Mouse (Mus musculus): ENCODE data around the gene Chd4.
A peak's percentile ranks its signal among the peaks of the same experiment; 100 is the strongest.

The Chd4 gene

DNA sequence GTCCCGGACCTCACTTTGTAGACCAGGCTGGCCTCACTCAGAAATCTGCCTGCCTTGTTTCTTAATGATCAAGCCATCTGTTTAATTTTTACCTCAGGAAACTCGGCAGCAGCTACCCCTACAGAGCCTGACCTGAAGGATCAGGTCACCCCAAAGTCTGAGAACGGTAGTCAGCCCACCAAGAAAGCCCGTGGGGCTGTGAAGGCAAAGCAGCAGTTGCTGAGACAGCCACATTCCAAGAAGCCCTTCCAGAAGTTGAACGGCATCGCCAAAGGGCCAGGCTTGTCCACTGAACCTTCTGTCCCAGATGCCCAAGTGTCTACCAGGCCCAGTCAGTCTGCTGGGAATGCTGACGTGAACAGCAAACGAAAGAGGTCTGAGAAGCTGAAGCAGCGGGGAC is 48.1 kb downstream of the Chd4 start:
- no peak for DNase-seq

DNA sequence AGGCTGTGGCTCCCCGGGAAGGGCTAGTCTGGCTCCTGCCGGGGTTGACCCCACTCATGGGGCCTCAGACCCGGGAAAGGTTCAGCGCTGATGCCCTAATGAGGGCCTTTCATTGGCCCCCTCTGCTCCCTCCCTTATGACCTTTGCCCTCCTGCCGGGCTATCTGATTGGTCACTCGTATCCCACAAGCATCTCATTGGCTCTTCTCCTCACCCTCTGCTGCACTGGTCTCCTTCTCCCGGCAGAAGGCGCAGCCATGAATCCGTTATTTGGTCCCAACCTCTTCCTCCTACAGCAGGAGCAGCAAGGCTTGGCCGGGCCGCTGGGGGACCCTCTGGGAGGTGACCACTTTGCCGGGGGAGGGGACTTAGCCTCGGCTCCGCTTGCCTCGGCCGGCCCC is 49.2 kb downstream of the Chd4 start, which contains the start of gene Iffo1:
Gene Iffo1 (plus strand): TSS at position 241 of the 400 bp plus-strand sequence.
- DNase-seq = peak; percentile 91

DNA sequence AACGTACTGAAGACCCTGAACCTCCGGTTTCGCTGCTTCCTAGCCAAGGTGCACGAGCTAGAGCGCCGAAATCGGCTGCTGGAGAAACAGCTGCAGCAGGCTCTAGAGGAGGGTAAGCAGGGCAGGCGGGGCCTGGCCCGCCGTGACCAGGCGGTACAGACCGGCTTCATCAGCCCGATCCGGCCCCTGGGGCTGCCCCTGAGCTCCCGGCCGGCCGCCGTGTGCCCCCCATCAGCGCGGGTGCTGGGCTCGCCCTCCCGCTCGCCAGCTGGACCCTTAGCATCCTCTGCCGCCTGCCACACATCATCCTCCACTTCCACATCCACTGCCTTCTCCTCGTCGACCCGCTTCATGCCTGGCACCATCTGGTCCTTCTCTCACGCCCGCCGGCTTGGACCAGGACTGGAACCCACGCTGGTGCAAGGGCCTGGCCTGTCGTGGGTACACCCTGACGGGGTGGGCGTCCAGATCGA is 49.7 kb downstream of the Chd4 start:
- peak; percentile 49 to 53 for DNase-seq

DNA sequence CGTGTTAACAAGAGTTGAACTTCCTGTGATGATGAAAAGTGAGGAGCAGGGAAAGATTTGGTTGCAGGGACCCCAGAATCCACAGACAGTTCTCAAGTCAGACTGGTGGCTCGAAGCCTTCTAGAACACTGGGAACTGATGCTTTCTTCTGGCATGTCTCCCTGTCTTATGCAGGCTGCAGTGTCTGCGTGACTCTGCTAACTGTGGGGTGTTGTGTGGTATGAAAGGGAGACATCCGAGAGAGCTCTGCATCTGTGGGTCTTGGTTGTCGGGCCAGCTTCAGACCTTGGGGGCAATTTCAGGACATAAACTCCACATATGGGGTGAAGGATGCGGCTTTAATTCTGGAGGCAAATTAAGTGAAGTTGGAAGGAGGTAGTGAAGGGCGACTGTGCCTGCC is 50.4 kb downstream of the Chd4 start:
- peak in 1 of 2 experiments; percentile 20 for DNase-seq

DNA sequence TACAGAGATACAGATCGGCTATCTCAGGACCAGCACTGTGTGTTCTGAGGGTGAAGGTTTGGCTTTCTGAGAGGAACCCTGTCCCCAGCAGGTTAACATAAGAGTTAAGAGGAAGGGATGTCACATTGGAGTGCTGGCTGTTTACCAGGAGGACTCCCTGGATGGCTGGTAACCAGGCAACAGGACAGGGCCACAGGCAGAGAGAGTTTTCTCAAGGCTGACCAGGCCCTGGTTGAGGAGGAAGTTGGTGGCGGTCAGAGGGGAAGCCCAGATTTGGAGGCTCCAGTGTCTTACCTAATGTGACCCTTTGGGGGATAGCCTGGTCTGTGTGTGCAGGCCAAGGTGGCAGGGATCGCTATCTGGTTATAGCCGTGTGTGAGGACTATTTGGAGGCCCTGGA is 51.0 kb downstream of the Chd4 start:
- DNase-seq = peak; percentile 39 to 42

DNA sequence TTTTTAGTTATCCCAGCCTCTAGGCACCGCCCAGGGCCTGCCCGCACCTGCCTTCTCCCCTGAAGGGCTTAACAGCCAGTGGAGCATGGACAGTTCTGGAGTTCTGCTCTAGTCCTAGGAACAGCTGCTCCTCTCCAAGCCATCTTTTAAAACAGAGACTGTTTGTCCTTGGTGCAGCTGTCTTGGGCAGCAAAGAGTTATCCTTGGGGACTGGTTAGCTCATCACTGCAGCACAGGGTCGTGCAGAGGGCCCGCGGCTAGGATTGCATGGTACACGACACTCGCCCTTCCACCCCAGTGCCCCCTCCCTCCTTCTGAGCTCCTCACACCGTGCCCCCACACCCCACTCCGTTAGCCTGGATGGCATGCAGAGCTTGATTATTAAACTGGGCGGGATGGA is 51.5 kb downstream of the Chd4 start:
- peak in 1 of 2 experiments; percentile 24 for DNase-seq

DNA sequence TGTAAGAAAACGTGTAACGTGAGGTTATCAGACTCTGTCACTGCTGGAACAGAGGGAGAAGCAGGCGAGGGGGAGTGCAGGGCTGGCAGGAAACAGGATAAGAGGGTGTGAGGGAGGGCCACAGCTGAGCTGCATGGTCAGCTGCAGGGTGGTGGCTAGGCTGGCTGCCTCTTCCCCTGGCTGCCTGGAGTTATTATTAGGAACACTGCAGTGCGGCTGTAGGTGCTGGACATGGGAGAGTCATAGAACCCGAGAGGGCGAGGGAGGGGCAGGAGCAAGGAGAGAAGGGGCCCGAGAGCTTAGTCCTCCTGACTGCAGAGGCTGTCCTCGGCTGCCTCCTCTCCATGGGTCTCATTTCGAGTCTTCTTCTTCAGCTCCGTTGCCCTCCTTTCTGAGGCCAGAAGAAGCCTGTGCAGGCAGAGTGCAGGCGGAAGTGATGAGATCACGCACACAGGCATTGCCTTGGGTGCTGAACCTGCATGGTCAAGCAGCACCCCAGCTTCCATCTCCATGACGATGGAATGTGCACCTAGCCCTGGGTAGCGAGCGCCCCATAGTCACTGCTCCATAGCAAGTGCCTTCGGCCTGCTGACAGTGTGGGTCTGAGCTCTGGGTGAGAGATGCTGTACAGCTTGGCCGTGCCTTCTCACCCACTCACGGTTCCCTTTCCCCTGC is 52.6 kb downstream of the Chd4 start:
- peak; percentile 42 to 55 for DNase-seq

DNA sequence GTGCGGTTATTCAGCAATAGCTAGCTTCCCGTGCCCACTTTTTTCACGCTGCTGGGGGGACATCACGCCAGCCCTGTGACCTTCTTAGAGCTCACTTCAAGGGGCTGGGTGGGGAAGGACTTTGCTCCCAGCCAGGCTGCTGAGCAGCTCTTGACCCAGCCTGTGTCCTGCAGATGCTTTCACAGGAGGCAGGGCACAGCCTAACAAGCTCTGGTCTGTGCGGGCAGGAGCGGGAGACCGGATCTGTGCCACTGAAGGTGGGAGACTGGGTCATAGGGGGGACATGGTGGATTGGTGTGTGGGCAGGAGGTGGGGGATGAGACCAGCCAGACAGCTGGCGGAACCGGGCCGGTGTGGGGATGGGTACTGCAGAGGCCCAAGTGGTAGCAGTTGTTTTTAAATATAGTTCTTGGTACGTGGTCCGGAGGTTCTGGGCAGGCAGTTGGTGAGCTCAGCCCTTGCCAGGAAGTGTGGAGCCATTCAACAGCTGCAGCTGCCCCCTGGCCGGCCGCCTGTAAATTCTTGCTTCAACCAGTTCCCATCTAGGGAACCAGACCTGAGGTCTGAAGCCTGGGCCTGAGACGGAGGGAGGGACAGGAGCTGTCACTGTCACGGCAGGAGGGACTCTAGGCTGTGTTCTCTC is 53.3 kb downstream of the Chd4 start:
- DNase-seq = peak; percentile 36 to 37

DNA sequence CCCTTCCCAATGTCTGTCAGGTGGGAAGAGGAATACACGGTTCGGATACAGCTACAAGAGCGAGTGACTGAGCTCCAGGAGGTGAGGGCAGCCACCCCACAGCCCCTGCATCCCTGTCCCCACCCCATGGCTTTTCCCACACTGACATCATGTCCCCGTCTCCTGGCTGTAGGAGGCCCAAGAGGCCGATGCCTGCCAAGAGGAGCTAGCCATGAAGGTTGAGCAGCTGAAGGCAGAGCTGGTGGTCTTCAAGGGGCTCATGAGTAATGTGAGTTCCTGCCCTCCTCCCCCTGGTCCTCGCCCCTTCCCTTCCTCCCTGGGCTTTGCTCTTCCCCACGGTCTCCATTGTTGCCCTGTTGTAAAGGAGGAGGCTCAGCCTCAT is 53.8 kb downstream of the Chd4 start:
- no peak for DNase-seq

DNA sequence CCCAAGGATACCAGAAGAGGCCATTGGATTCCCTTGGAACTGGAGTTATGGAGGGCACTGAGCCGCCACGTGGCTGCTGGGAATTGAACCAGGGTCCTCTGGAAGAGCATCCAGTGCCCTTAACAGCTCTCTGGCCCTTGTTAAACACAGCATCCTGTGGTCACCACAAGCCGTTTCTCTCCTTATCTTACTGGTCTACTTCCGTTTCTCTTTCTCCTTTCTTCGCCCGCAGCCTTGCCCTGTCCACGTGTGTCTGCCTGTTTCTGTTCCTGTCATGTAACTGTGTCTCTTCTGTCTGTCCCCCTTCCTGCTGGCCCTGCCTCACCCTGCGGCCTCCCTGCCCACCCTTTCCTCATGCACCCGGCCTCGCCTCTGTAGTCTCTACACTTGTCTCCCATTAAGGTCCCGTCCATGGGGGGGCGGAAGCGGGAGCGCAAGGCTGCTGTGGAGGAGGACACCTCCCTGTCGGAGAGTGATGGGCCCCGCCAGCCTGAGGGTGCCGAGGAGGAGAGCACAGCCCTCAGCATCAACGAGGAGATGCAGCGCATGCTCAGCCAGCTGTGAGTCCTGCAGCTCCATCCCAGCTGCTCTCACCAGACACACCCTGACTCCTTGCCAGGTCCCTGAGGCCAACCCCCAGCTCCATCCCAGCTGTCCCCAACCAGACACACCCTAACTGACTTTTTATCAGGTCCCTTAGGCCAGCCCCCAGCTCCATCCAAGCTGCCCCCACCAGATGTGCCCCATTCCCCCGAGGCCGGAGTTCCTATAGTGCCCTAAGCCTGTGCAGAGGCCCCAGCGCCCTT is 56.6 kb downstream of the Chd4 start:
- no peak for DNase-seq

DNA sequence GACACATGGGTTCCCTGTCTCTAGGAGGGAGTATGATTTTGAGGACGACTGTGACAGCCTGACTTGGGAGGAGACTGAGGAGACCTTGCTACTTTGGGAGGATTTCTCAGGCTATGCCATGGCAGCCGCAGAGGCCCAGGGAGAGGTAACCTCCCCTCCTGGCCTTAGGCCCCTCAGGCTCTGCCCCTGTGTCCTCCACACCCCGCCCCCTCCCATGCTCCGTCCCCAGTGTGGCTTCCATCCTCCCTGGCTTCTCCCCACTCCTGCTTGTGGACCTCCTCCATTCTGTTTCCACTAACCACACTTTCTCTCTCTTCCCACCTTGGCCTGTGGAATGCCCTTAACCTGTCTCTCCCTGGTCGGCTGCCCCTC is 57.2 kb downstream of the Chd4 start:
- no peak for DNase-seq

DNA sequence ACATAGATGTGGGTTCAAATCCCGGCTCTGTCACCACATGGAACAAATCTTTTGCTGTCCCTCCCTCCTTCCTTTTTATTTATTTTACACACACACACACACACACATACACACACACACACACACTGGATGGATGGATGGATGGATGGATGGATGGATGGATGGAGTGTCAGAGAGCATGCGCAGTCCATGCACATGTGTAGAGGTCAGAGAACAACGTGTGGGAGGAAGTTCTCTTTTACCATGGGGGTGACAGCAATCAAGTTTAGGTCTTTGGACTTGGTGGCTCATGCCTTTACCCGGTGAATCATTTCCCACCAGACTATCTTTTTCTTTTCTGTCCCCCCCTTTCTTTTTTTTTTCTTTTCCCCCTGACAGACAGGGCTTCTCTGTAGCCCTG is 57.9 kb downstream of the Chd4 start:
- no peak for DNase-seq

DNA sequence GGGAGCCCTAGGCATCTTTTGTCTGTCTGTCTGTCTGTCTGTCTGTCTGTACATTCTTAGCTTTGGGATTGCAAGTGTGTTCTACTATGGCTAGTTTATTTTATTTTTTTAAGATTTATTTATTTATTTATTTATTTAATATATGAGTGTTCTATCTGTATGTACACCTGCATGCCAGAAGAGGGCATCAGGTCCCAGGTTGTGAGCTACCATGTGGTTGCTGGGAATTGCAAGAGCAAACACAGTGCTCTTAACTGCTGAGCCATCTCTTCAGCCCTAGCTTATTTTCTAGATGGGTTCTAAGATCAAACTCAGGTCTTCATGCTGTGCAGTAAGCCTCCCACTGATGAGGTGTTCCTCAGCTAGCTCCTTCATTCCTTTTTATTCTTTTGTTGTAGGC is 58.8 kb downstream of the Chd4 start:
- no peak for DNase-seq

DNA sequence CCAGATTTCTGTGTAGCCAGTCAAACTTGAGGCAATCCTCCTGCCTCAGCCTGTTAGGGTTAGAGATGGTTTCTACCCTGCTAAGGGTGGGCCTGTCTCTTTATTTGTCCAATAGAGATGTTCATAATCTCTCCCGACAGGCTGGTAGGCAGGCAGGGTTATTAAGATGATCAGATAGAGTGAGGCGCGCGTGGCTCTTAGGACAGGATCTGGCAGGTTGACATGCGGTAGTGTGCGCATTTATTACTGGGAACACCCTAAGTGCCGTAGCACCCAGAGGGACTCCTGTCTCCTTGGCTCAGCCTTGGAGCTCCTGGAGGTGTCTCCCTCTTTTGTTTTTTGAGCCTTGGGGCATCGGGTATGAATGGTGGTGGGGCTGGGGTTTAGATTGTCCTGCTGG is 59.5 kb downstream of the Chd4 start:
- no peak for DNase-seq

DNA sequence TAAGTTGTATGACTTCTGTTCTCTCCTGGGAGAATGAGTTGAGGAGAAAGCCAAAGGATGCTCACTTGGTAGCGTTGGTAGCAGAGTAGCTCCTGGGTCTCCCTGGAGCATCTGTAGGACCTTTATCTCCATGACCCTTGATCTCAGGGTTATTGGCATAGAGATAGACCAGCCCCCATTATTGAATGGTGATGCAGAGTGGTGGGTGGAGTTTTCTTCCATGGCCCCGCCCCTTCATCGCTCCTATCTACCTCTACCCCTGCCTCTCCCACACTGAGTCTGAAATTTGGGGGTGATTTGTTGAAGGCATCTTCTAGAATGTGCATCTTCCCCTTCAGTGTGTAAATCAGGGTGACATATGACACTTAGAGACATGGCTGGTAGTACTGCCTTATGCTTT is 60.7 kb downstream of the Chd4 start:
- DNase-seq = no peak

DNA sequence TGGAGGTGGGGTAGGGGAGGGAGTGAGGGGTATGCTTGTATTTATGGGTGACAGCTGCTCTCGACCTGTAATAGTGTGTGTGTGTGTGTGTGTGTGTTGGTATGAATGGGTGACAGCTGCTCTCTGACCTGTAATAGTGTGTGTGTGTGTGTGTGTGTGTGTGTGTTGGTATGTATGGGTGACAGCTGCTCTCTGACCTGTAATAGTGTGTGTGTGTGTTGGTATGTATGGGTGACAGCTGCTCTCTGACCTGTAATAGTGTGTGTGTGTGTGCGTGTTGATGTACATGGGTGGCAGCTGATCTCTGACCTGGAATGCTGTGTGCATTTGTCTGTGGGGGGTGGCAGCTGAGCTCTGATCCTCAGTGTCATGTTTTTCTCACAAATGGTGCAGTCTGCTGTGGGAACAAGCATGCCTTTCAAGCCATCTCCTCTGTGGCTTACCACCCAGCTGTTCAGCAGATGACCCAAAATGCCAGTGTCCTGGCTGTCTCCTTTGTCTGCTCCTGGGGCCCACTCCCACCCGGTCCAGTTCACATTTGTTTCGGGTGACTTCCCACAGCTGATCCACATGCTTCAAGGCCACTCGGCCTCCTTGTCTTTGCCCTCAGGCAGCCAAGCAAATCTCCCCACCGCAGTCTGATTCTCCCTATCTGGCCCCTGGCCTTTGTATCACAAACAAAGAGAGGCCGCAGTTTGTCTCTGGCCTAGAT is 61.3 kb downstream of the Chd4 start:
- DNase-seq = no peak

DNA sequence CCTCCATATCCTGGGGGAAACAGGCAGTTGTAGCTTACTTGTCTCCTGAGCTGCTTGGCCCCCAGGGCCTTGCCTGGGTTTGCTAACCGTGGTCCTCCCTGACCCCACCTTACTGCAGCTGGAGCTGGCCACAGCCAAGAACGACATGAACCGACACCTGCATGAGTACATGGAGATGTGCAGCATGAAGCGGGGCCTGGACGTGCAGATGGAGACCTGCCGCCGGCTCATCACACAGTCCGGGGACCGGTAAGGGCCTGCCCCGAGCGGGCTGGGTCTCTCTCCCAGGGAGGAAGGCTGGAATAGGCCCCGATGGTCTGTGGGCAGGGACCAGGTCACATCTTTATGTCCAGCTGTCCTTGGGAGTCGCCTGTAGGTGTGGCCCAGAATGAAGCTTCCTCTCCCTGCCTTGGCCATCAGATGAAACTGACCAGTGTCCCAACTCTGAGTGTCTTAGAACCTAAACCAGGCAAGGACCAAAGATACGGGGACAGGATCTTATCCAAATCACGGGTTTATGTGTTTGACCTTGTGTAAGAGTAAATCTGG is 63.2 kb downstream of the Chd4 start:
- no peak for DNase-seq

DNA sequence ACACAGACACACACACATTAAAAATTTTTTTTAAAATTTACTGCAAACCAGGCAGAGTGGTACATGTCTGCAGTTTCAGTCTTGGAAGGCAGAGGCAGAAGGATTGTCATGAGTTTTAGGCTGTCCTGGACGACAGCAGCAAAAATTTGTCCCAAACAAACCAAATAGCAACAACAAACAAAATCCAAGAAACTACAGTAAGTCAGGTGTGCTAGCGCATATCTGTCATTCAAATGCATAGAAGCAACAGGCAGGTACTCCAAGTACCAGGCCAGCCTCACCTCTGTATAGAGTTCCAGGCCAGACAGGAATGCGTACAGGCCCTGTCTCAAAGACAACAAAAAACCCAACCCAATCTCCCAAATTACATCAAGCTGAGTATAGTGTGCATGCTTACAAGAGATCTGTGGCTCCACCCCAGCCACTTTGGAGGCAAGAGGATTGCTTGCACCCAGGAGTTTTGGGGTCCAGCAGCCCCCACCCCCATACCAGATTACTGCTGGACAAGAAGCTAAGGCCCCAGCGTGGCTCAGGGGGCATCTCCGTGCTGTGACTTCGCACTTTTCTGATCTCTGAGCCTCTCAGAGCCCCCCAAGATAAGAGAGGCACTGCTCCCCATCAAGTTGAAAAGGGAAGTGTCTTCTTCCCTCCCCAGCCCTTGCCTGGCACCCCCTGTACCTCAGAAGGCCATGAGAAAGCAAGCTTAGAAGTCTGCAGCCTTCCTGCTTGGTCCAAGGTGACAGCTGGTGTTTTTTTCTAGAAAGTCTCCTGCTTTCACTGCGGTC is 64.2 kb downstream of the Chd4 start:
- DNase-seq = no peak

DNA sequence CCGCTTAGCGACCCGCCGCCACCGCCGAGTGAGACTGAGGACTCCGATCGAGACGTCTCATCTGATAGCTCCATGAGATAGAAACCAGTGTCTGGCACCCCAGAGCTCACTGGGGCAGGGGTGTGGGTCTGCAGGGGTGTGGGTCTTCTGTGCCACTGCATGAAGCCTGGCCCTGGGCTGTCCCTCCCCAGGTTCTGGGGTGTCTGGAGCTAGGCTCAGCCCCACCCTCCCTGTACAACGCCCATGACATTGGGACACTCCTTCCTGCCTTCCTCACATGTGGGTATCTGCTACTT is 64.7 kb downstream of the Chd4 start:
- no peak for DNase-seq

DNA sequence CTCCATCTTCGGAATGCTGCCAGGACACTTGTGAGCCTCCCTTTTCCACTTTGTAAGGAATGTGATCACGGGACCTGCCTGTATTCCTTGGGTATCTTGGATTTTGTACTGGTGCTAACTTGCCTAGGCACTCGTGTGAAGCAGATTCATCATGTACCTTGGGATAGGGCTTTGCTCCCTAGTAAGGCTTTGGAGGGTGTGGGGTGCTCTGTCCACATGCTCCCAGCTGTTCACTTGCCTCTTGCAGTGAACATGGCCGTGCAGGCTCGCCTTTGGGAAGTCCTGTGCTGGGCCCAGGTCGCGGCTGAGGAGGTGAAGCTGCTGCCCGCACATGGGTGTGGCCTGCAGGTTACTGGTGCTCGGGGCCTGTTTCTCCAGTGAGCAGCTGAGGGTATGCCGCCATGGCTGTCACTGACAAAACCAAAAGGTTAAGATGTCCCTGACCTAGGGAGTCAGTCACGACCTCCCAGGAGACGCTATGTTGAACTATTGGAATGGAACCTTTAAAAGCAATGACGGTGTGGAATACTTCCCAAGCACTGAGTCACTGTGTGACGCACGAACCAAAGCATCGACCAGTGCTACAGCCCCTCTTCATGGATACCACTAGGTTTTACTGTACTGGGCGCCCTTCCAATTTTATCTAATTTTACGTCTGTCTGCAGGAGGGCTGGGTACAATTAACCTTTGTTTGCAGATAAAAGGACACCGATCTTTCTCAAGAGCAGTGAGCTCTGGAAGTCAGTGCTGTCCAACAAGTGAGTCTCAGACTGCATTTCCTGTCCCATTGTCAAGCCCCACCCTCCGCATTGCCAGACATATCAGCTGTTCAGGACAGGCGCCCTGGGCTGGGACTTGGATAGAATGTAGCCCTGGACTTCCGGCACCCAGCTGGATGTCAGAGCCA is 65.3 kb downstream of the Chd4 start:
- peak in 1 of 2 experiments; percentile 30 for DNase-seq

DNA sequence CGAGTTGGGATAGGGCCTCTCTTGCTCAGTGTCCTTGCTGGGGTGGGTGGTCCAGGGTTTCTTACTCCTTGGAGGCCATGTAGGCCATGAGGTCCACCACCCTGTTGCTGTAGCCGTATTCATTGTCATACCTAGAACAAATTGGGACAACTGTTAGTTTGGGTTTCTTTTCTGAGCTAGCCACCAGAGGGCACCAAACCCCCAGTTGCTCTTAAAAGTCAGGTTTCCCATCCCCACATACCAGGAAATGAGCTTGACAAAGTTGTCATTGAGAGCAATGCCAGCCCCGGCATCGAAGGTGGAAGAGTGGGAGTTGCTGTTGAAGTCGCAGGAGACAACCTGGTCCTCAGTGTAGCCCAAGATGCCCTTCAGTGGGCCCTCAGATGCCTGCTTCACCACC is 66.2 kb downstream of the Chd4 start:
- DNase-seq = peak; percentile 69 to 76
